In genomic region chr7:49902003-49902552, GRCm38 (mm10) we compare ENCODE assay signal across 28 mouse cellular contexts. TPM values are rescaled to one million over a fixed set of nuclear protein-coding genes. Genes with fewer than 3 reads are reported as not detected.
A peak's percentile ranks its signal among the peaks of the same experiment; 100 is the strongest.
DNase-seq lines count a peak whose midpoint lies in the region; ATAC-seq and TF ChIP-seq lines count a peak whose summit lies in the region.
"Had no signal": no experiment of that assay in that cellular context is flagged by ENCODE, and none has a peak within 500 bp of the region (broad histone marks: within the 10 kb centered on the region; RNA-seq: fewer than 3 reads in every experiment).

No protein-coding gene starts in this region.

- H3K36me3 ChIP-seq in kidney, adult 2 months (ENCODE audit: control insufficient read depth, insufficient read depth, low read length) = no peaks in the 10 kb centered on the region
- no peaks in the 10 kb centered on the region for H3K36me3 ChIP-seq in kidney, embryonic 16.5 days (ENCODE audit: insufficient read depth, low read length)
- H3K36me3 ChIP-seq in neural tube, embryonic 14.5 days (ENCODE audit: control insufficient read depth, insufficient read depth, low read length) = no peaks in the 10 kb centered on the region
- no peaks in the 10 kb centered on the region for H3K36me3 ChIP-seq in embryonic facial prominence, embryonic 10.5 days (replicated peaks)
- H3K36me3 ChIP-seq: embryonic facial prominence, embryonic 12.5 days; heart, embryonic 10.5 days; hindbrain, embryonic 15.5 days; limb, embryonic 13.5 days; liver, embryonic 15.5 days; stomach, embryonic 15.5 days had no signal

- peak; percentile 44 for DNase-seq in kidney, adult 18-20 months
- no peak for DNase-seq in kidney, postnatal 10 days
- DNase-seq in kidney, adult 2 months = peak; percentile 85
- DNase-seq in embryonic facial prominence, embryonic 10.5 days (ENCODE audit: low spot score) = no peak
- DNase-seq in frontal cortex, postnatal 14 days (ENCODE audit: low spot score in 2 of 2) = no peak
- DNase-seq: adrenal gland, postnatal 36 days; cerebellum, adult 18-20 months; cerebellum, postnatal 25 days; gastrocnemius, postnatal 14 days; midbrain, embryonic 14.5 days; thymus, adult 18-20 months; thymus, postnatal 4 days had no signal

- H3K27ac ChIP-seq in kidney, adult 2 months (ENCODE audit: insufficient read depth, low read depth, low read length) = no peak overlapping the region
- H3K27ac ChIP-seq in kidney, embryonic 16.5 days (ENCODE audit: low read length) = no peak overlapping the region
- H3K27ac ChIP-seq in neural tube, embryonic 14.5 days (ENCODE audit: low read depth, low read length) = peak overlapping the region; percentile 70
- no peak overlapping the region for H3K27ac ChIP-seq in embryonic facial prominence, embryonic 10.5 days (replicated peaks)
- H3K27ac ChIP-seq: embryonic facial prominence, embryonic 12.5 days; heart, embryonic 10.5 days; hindbrain, embryonic 15.5 days; limb, embryonic 13.5 days; liver, embryonic 15.5 days; stomach, embryonic 15.5 days had no signal

- no peak overlapping the region for H3K4me3 ChIP-seq in kidney, adult 2 months (ENCODE audit: insufficient read depth, low read depth, low read length)
- H3K4me3 ChIP-seq in kidney, embryonic 16.5 days (ENCODE audit: low read length) = no peak overlapping the region
- H3K4me3 ChIP-seq in neural tube, embryonic 14.5 days (ENCODE audit: low read depth, low read length) = no peak overlapping the region
- H3K4me3 ChIP-seq in embryonic facial prominence, embryonic 10.5 days = no peak overlapping the region
- H3K4me3 ChIP-seq: embryonic facial prominence, embryonic 12.5 days; erythroblast, embryonic 14.5 days; heart, embryonic 10.5 days; hindbrain, embryonic 15.5 days; limb, embryonic 13.5 days; liver, embryonic 15.5 days; stomach, embryonic 15.5 days had no signal

- WGBS in kidney, adult 2 months = 11% methylated on average over 9 of the region's 9 CpGs
- WGBS in kidney, embryonic 16.5 days = 13% methylated on average over 9 of the region's 9 CpGs
- WGBS in neural tube, embryonic 14.5 days = 14% methylated on average over 9 of the region's 9 CpGs
- 25% methylated on average over 9 of the region's 9 CpGs for WGBS in embryonic facial prominence, embryonic 10.5 days

- H3K9me3 ChIP-seq in kidney, embryonic 16.5 days (ENCODE audit: low read length) = no peaks in the 10 kb centered on the region
- no peaks in the 10 kb centered on the region for H3K9me3 ChIP-seq in neural tube, embryonic 14.5 days (ENCODE audit: control insufficient read depth, low read length)
- H3K9me3 ChIP-seq in embryonic facial prominence, embryonic 10.5 days = no peaks in the 10 kb centered on the region
- H3K9me3 ChIP-seq: embryonic facial prominence, embryonic 12.5 days; heart, embryonic 10.5 days; hindbrain, embryonic 15.5 days; limb, embryonic 13.5 days; liver, embryonic 15.5 days; stomach, embryonic 15.5 days had no signal

- no peaks in the 10 kb centered on the region for H3K27me3 ChIP-seq in kidney, adult 2 months (replicated peaks; ENCODE audit: control insufficient read depth, insufficient read depth, low read length)
- H3K27me3 ChIP-seq in kidney, embryonic 16.5 days (ENCODE audit: insufficient read depth, low read length) = peaks cover 26% of the 10 kb centered on the region
- H3K27me3 ChIP-seq in neural tube, embryonic 14.5 days (ENCODE audit: control insufficient read depth, insufficient read depth, low read length) = peaks cover 16% of the 10 kb centered on the region
- peaks cover 71% of the 10 kb centered on the region for H3K27me3 ChIP-seq in embryonic facial prominence, embryonic 10.5 days (replicated peaks; ENCODE audit: low read depth, poor library complexity, severe bottlenecking)

- H3K4me2 ChIP-seq in kidney, embryonic 16.5 days (replicated peaks; ENCODE audit: low read depth, low read length) = no peak overlapping the region
- H3K4me2 ChIP-seq in neural tube, embryonic 14.5 days (ENCODE audit: low read depth, low read length) = no peak overlapping the region
- H3K4me2 ChIP-seq: embryonic facial prominence, embryonic 12.5 days; hindbrain, embryonic 15.5 days; limb, embryonic 13.5 days; liver, embryonic 15.5 days; stomach, embryonic 15.5 days had no signal

- H3K4me1 ChIP-seq in kidney, adult 2 months (ENCODE audit: control insufficient read depth, insufficient read depth, low read length) = peaks cover 4% of the 10 kb centered on the region; the same call in 1 of the 2 replicates
- peaks cover 6% of the 10 kb centered on the region; the same call in 1 of the 2 replicates for H3K4me1 ChIP-seq in kidney, embryonic 16.5 days (ENCODE audit: insufficient read depth, low read length)
- 0 out of 2 replicates have a peak, but pooled peaks cover 3% of the 10 kb centered on the region for H3K4me1 ChIP-seq in neural tube, embryonic 14.5 days (ENCODE audit: control insufficient read depth, insufficient read depth, low read length)
- peaks cover 6% of the 10 kb centered on the region for H3K4me1 ChIP-seq in embryonic facial prominence, embryonic 10.5 days
- H3K4me1 ChIP-seq: embryonic facial prominence, embryonic 12.5 days; heart, embryonic 10.5 days; limb, embryonic 13.5 days; liver, embryonic 15.5 days; stomach, embryonic 15.5 days had no signal

- no peak overlapping the region for H3K9ac ChIP-seq in kidney, embryonic 16.5 days (replicated peaks; ENCODE audit: low read length)
- H3K9ac ChIP-seq in neural tube, embryonic 14.5 days (replicated peaks; ENCODE audit: low read depth, low read length) = no peak overlapping the region
- H3K9ac ChIP-seq: embryonic facial prominence, embryonic 12.5 days; hindbrain, embryonic 15.5 days; limb, embryonic 13.5 days; liver, embryonic 15.5 days; stomach, embryonic 15.5 days had no signal

- ATAC-seq in kidney, embryonic 16.5 days (ENCODE audit: low FRiP score, low TSS enrichment) = peak; percentile 71; the same call in 1 of the 2 replicates
- ATAC-seq in neural tube, embryonic 14.5 days (ENCODE audit: low read depth) = peak; percentile 68; the same call in 1 of the 2 replicates
- no peak for ATAC-seq in erythroid progenitor cell, adult 5-6 weeks (replicated peaks; ENCODE audit: low FRiP score, poor library complexity, severe bottlenecking)
- ATAC-seq: forebrain, embryonic 14.5 days; intestine, postnatal 0 days had no signal

- no peak for TF ChIP-seq POLR2A in kidney, adult 2 months (IDR thresholded peaks at IDR 0.05; ENCODE audit: low read depth, low read length)

- no peak for TF ChIP-seq CTCF in kidney, adult 2 months (conservative IDR thresholded peaks at IDR 0.05; ENCODE audit: insufficient read depth, insufficient read length, low read depth, low read length)

RNA-seq across cellular contexts. Expression of gene Slc6a5, which starts 7.9 kb away (rescaled TPM):
- polyA plus RNA-seq in kidney, adult 2 months (2012; rRNA removed) = 0.03 TPM in 1 of 2 replicates, not detected in the other
- 0.05 TPM in 1 of 2 replicates, not detected in the other for polyA plus RNA-seq in kidney, embryonic 16.5 days (2015; fragmentation: Nextera tagmentation; extraction: Ambion mirVana)
- polyA plus RNA-seq in neural tube, embryonic 14.5 days (2014; fragmentation: Nextera tagmentation; extraction: Ambion mirVana) = 14.3 and 16.6 TPM in 2 replicates
- not detected in 2 replicates for total RNA-seq in erythroid progenitor cell, adult 5-6 weeks (2015; ENCODE audit: low replicate concordance)
- total RNA-seq in erythroid progenitor cell, adult 5-6 weeks (2017; ENCODE audit: low replicate concordance) = not detected in 2 replicates
- polyA plus RNA-seq in embryonic facial prominence, embryonic 10.5 days (2016; fragmentation: Nextera tagmentation; extraction: Ambion mirVana) = 0.04 and 0.09 TPM in 2 replicates
- total RNA-seq: gastrocnemius, postnatal 14 days; megakaryocyte progenitor cell, adult 5-6 weeks had no signal
- polyA plus RNA-seq: C2C12; erythroblast, embryonic 14.5 days; forebrain, embryonic 14.5 days; heart, embryonic 10.5 days; heart, postnatal 0 days; intestine, postnatal 0 days; liver, embryonic 15.5 days; lung, embryonic 16.5 days had no signal

Comparison
In these comparisons a context has a peak if more than half of its experiments do, and no peak if none do; other contexts are left out.
1. DNase-seq: peak in kidney, adult 18-20 months (single experiment) and kidney, adult 2 months (single experiment); none in kidney, postnatal 10 days (single experiment), embryonic facial prominence, embryonic 10.5 days (single experiment) and frontal cortex, postnatal 14 days (0 of 2).
2. RNA of gene Slc6a5, which starts 7.9 kb away (polyA plus RNA-seq): 14.3 to 16.6 TPM in neural tube, embryonic 14.5 days; 0.05 TPM in kidney, embryonic 16.5 days, 0.04 to 0.09 TPM in embryonic facial prominence, embryonic 10.5 days and 0.03 TPM in kidney, adult 2 months; every median in the first group is over 10 times any median in the second.